Mouse (Mus musculus) kidney, embryonic 16.5 days (tissue): ENCODE measurements at regions not wholly inside any gene's neighbourhood (a gene's known extent, or its start where the extent isn't known, plus 50 kb on each side); places are given as distances from the start of the nearest gene placed in this dataset.

Experiments
- ATAC-seq: fragments of 200-750 bp; cut with Nextera tagmentation; 2 replicates; pipeline ENCODE4 v1.8.0; 2017; ENCODE audit warnings: moderate TSS enrichment; ENCODE audit not compliant: low FRiP score, low TSS enrichment
- H3K27ac ChIP-seq: fragments of 300-500 bp; sonication (generic); 2 replicates; pipeline ENCODE4 v1.5.1; 2014; ENCODE audit warnings: low read length
- H3K27me3 ChIP-seq: fragments of 300-500 bp; sonication (generic); 2 replicates; pipeline ENCODE4 v1.6.1; 2014; ENCODE audit warnings: low read length, control low read depth, mixed read lengths; ENCODE audit not compliant: insufficient read depth
- H3K36me3 ChIP-seq: fragments of 300-500 bp; sonication (generic); 2 replicates; pipeline ENCODE4 v1.6.1; 2014; ENCODE audit warnings: low read length, control low read depth, mixed read lengths; ENCODE audit not compliant: insufficient read depth
- H3K4me1 ChIP-seq: fragments of 300-500 bp; sonication (generic); 2 replicates; pipeline ENCODE4 v1.6.1; 2014; ENCODE audit warnings: low read length, control low read depth, mixed read lengths; ENCODE audit not compliant: insufficient read depth
- H3K4me2 ChIP-seq: fragments of 300-500 bp; sonication (generic); replicated peaks from 2 replicates; pipeline ENCODE4 v1.6.1; 2014; ENCODE audit warnings: low read depth, low read length
- H3K4me3 ChIP-seq: fragments of 300-500 bp; sonication (generic); 2 replicates; pipeline ENCODE4 v1.5.1; 2014; ENCODE audit warnings: mild to moderate bottlenecking, low read length
- H3K9ac ChIP-seq: fragments of 300-500 bp; sonication (generic); replicated peaks from 2 replicates; pipeline ENCODE4 v1.6.1; 2014; ENCODE audit warnings: low read length
- H3K9me3 ChIP-seq: fragments of 300-500 bp; sonication (generic); 2 replicates; pipeline ENCODE4 v1.6.1; 2016; ENCODE audit warnings: low read length, control low read depth
- WGBS: fragments of 180-500 bp; shearing (Covaris S2); extraction: QIAGEN DNeasy Blood & Tissue Kit; methylation state at CpG from one replicate; pipeline ENCODE4 v1.1.7; 2014; 5-methylcytosine and 5-hydroxymethylcytosine counted together

- Histone ChIP-seq H3K4me1 (no peaks in the 10 kb centered on the region), H3K36me3 (no peaks in the 10 kb centered on the region), H3K9ac (no peak overlapping the region), H3K4me2 (no peak overlapping the region), H3K27me3 (no peaks in the 10 kb centered on the region), H3K4me3 (no peak overlapping the region), H3K27ac (no peak overlapping the region), H3K9me3 (no peaks in the 10 kb centered on the region)
- 76% methylated on average over 4 of the region's 4 CpGs for WGBS
- ATAC-seq: no peak
These were observed 320.8 kb upstream of the Vstm2b start for GRCm38 (mm10) chr7:40577365-40577764.

GRCm38 (mm10) chr7:40620761-40621160 is 277.4 kb upstream of the Vstm2b start:
- 36% methylated on average over 3 of the region's 3 CpGs for WGBS
- Histone ChIP-seq H3K36me3 (no peaks in the 10 kb centered on the region), H3K4me2 (no peak overlapping the region), H3K27me3 (no peaks in the 10 kb centered on the region), H3K9me3 (no peaks in the 10 kb centered on the region), H3K9ac (no peak overlapping the region), H3K4me1 (no peaks in the 10 kb centered on the region), H3K27ac (no peak overlapping the region), H3K4me3 (no peak overlapping the region)
- ATAC-seq: no peak

GRCm38 (mm10) chr7:40622811-40623210 is 275.3 kb upstream of the Vstm2b start:
- H3K4me1 ChIP-seq: no peaks in the 10 kb centered on the region
- peak; percentile 77 for ATAC-seq
- no peak overlapping the region for H3K9ac ChIP-seq
- WGBS: 36% methylated on average over 3 of the region's 3 CpGs
- no peak overlapping the region for H3K4me3 ChIP-seq
- H3K36me3 ChIP-seq: no peaks in the 10 kb centered on the region
- H3K27ac ChIP-seq: peak overlapping the region; percentile 35; the same call in 1 of the 2 replicates
- H3K9me3 ChIP-seq: no peaks in the 10 kb centered on the region
- H3K27me3 ChIP-seq: no peaks in the 10 kb centered on the region
- H3K4me2 ChIP-seq: no peak overlapping the region

DNA sequence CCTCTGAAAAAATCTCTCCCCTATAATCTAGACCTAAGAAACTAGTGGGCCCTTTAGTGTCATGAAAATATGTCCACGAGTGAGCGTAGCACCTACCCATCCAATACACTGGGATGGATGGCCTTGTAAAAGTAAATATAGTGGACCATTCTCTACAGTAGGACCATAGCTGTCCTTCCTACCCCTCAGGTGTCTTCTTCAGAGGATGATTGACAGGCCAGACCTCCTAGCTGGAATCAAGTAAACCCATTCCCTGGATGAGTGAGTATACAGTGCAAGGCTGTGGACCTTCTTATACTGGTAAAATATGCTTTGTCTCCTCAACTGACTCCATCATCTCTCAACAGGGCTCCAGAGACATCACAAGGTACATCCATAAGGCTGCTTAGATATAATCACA is 274.8 kb upstream of the Vstm2b start:
- Histone ChIP-seq H3K4me2 (no peak overlapping the region), H3K27ac (peak overlapping the region; percentile 35; the same call in 1 of the 2 replicates), H3K9me3 (no peaks in the 10 kb centered on the region), H3K9ac (no peak overlapping the region), H3K4me3 (no peak overlapping the region), H3K36me3 (no peaks in the 10 kb centered on the region), H3K4me1 (no peaks in the 10 kb centered on the region), H3K27me3 (no peaks in the 10 kb centered on the region)
- 72% methylated on average over 2 of the region's 2 CpGs for WGBS
- no peak; the same call in 1 of the 2 replicates for ATAC-seq

- 73% methylated on average over 3 of the region's 3 CpGs for WGBS
- no peak overlapping the region for H3K9ac ChIP-seq
- ATAC-seq: peak; percentile 85; the same call in 1 of the 2 replicates
- H3K4me1 ChIP-seq: no peaks in the 10 kb centered on the region
- H3K9me3 ChIP-seq: no peaks in the 10 kb centered on the region
- peak overlapping the region; percentile 34; the same call in 1 of the 2 replicates for H3K27ac ChIP-seq
- H3K4me2 ChIP-seq: no peak overlapping the region
- no peak overlapping the region for H3K4me3 ChIP-seq
- H3K27me3 ChIP-seq: no peaks in the 10 kb centered on the region
- H3K36me3 ChIP-seq: no peaks in the 10 kb centered on the region
These were observed 261.8 kb upstream of the Vstm2b start for GRCm38 (mm10) chr7:40636369-40636768.

DNA sequence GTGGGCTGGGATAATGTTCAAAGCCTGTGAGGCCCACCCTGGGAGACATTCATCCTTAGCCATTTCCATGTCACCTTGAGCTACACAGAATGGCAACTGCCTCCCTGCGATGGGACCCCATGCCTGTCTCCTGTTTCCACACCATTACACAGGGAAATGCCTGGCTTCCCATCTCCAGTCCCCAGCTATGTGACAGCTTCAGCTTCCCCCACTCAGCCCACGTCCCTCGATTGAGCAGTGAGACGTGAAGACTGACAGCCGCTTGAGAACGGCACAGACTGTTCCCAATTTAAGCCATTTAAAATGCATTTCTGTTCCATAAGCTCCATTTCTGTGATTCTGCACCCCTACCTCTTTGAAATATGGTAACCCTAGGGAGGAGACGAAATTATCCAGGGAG is 243.1 kb upstream of the Vstm2b start:
- H3K36me3 ChIP-seq: no peaks in the 10 kb centered on the region
- ATAC-seq: peak; percentile 78
- WGBS: 44% methylated on average over 7 of the region's 7 CpGs

GRCm38 (mm10) chr7:40655391-40655790 is 242.7 kb upstream of the Vstm2b start:
- WGBS: 38% methylated on average over 2 of the region's 2 CpGs
- no peak for ATAC-seq
- Histone ChIP-seq H3K27ac (no peak overlapping the region), H3K9me3 (no peaks in the 10 kb centered on the region), H3K36me3 (no peaks in the 10 kb centered on the region), H3K27me3 (no peaks in the 10 kb centered on the region), H3K4me2 (no peak overlapping the region), H3K4me1 (peaks cover 17% of the 10 kb centered on the region; the same call in 1 of the 2 replicates), H3K4me3 (no peak overlapping the region), H3K9ac (no peak overlapping the region)

More for the DNA sequence above, 243.1 kb upstream of the Vstm2b start:
- Histone ChIP-seq H3K4me1 (peaks cover 13% of the 10 kb centered on the region; the same call in 1 of the 2 replicates), H3K4me2 (no peak overlapping the region), H3K9ac (no peak overlapping the region), H3K27ac (no peak overlapping the region), H3K9me3 (no peaks in the 10 kb centered on the region), H3K27me3 (no peaks in the 10 kb centered on the region), H3K4me3 (no peak overlapping the region)

- H3K9ac ChIP-seq: no peak overlapping the region
- no peak overlapping the region for H3K4me3 ChIP-seq
- no peaks in the 10 kb centered on the region for H3K27me3 ChIP-seq
- ATAC-seq: peak; percentile 18; the same call in 1 of the 2 replicates
- no peak overlapping the region for H3K4me2 ChIP-seq
- peaks cover 17% of the 10 kb centered on the region; the same call in 1 of the 2 replicates for H3K4me1 ChIP-seq
- no peaks in the 10 kb centered on the region for H3K9me3 ChIP-seq
- H3K36me3 ChIP-seq: no peaks in the 10 kb centered on the region
- no peak overlapping the region for H3K27ac ChIP-seq
- WGBS: 27% methylated on average over 3 of the region's 3 CpGs
These were observed 238.5 kb upstream of the Vstm2b start for GRCm38 (mm10) chr7:40659662-40660061.

DNA sequence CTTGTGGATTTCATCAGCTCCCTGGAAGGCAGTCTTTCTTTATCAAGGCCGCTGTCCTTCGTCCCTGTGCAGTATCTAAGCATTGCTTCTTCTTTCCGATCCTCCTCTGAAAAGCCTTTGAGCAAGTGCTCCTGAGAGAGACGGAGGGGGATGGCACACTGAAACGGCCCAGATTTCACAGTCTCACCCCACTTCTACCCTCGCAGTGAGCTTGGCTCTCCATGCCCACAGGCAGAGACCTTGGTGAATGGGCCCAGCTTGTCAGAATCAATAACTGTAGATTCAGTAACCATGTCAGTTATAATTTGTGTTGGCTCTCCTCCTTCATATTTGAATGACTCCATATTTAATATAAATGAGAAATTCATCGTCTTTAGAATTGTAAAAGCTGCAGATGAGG is 234.3 kb upstream of the Vstm2b start:
- no peak overlapping the region for H3K4me3 ChIP-seq
- ATAC-seq: no peak
- no peaks in the 10 kb centered on the region for H3K27me3 ChIP-seq
- peaks cover 13% of the 10 kb centered on the region; the same call in 1 of the 2 replicates for H3K4me1 ChIP-seq
- WGBS: 87% methylated on average over 7 of the region's 7 CpGs
- H3K9ac ChIP-seq: no peak overlapping the region
- no peak overlapping the region for H3K4me2 ChIP-seq
- H3K27ac ChIP-seq: no peak overlapping the region
- no peaks in the 10 kb centered on the region for H3K9me3 ChIP-seq
- H3K36me3 ChIP-seq: no peaks in the 10 kb centered on the region

DNA sequence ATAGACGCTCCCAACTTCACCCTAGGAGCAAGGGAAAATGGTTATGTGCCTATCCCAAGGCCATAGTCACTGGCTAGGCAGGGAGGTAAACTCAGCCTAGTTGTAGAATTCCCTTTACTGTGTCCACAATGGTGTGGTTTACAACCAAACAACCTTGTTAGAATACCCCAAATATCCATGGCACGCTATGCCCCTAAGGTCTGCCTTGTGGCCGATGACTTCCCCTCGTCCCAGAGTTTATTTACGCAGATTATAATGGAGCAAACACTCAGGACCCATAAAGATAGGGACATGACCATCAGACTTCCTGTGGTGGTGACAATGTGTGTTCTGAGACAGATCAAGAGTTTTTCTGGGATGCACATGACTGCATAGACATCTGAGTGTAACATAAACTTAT is 231.5 kb upstream of the Vstm2b start:
- no peak for ATAC-seq

More for the DNA sequence above, 231.5 kb upstream of the Vstm2b start:
- 92% methylated on average over 5 of the region's 5 CpGs for WGBS
- no peak overlapping the region for H3K4me3 ChIP-seq
- no peaks in the 10 kb centered on the region for H3K36me3 ChIP-seq
- no peak overlapping the region for H3K27ac ChIP-seq
- H3K9me3 ChIP-seq: no peaks in the 10 kb centered on the region
- no peak overlapping the region for H3K4me2 ChIP-seq
- H3K27me3 ChIP-seq: no peaks in the 10 kb centered on the region
- H3K4me1 ChIP-seq: no peaks in the 10 kb centered on the region
- no peak overlapping the region for H3K9ac ChIP-seq
